Mouse (Mus musculus) skeletal muscle tissue, adult 2 months (tissue): ENCODE results near the gene Tmem239.

Experiments
- DNase-seq: peaks from one replicate; pipeline ENCODE4 v3.0.0-alpha.2; 2012; ENCODE audit warnings: low read depth, low spot score

The Tmem239 gene

GRCm38 (mm10) chr2:130450434-130450796, 44.1 kb downstream of the Tmem239 start:
- DNase-seq, result no peak

DNA sequence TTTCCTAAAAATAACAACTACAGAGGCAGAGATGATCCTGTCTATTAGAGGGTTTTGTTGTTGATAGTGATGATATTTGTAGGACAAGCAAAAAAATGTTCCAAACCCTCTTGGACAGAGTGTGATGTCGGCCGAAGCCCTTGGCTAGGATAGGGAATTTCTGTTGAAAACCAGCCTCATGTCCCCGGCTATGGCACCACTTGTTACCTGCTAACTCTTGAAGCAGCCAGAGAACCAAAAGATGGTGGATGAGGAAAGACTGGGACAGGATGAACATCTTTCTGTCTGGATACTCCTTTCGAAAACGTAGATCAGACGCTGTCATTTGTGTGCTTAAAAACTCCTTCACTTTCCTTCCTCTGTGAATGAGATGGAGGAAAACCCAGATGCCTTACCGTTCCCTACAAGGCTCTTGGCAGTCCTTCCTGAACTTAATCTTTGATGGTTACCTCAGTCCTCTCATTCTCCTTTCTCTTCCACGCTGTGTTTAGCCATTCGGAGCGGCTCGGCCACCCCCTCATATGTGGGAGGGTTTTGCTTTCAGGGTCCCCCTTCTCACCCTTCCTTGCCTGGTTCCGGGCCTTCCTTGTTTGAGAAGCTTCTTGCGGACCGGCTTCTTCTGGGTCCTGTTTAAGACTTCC, 44.9 kb downstream of the Tmem239 start:
- DNase-seq, result no peak

DNA sequence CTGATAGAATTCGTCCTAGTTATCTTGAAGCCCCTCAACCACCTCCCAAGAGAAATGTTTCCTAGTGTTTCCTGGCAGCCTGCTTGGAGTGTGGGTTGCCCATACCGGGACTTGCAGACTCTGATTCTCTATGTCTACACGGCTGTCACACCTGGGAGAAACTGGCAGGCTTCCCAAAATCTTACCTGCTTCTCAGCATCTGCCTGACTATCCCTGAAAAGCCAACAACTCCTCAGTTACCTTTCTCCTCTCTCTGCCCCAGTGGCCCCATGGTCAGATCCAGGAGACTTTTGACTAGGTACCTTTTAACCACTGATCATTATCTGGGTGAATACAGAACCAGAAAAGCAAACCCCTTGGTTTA, 45.4 kb downstream of the Tmem239 start:
- DNase-seq, result no peak

DNA sequence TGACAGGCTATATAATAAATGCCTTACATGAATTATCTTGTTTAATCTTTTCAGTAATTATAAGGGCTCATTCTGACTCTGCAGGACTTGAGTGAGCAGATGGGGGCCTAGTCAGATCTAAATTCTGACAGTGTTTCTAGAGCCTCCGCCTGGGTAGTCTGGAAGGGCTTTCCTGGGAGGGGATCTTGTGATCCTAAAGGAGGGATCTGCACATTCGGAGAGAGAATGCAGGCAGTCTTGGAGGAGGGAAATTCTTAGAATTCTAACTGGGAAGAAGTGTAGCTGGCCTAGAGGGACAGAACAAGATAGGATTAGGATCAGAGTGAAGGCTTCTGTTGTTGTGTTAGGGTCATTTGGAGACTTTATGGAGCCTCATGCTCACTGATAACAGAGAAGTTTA, 46.0 kb downstream of the Tmem239 start:
- DNase-seq, result no peak

DNA sequence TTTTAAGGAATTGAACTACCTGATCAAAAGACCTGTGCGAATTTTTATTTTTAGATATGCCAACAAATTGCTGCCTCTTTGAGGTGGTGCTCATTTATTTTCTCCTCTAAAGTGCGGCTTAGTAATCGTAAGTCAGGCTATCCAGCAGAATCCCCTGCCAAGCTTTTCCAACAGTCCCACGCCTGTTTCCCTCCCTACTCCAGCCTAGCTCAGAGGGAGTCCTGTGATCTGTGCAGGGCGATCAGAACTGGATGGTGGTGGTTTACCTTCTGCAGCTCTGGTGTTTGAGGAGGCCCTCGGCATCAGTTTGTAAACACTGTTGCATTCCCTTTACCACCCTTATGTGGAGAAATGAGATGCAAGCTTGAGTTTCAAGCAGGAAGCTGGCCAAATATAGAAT, 47.1 kb downstream of the Tmem239 start:
- no peak for DNase-seq

GRCm38 (mm10) chr2:130454748-130455370, 48.6 kb downstream of the Tmem239 start:
- no peak for DNase-seq
